Mouse (Mus musculus) 3T3-L1 (cell line): ENCODE results near the gene Caap1.

ENCODE experiments used
- DNase-seq: peaks from one replicate; pipeline ENCODE4 v3.0.0-alpha.2; 2015; ENCODE audit warnings: low read depth, low spot score

Gene Caap1

DNA sequence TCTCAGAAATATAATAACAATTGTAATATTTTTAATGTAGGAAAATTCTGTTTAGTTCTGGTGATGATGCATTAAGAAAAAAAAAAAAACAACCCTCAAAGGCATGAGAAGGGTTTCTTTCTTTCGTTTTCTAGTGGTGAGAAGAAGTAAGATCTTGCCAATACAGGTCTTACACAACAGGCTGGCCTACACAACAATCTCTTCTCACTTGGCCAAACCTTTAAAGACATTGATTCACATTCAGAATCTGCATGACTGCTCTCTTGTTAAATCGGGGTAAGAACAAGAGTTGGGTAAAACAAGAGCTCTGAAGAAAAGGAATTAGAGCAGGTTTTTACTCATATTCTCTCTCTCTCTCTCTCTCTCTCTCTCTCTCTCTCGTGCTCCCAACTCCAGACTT, 41.2 kb downstream of the Caap1 start:
- DNase-seq, result no peak

- no peak for DNase-seq
These were observed 79.7 kb downstream of the Caap1 start for GRCm38 (mm10) chr4:94476749-94477399.

DNA sequence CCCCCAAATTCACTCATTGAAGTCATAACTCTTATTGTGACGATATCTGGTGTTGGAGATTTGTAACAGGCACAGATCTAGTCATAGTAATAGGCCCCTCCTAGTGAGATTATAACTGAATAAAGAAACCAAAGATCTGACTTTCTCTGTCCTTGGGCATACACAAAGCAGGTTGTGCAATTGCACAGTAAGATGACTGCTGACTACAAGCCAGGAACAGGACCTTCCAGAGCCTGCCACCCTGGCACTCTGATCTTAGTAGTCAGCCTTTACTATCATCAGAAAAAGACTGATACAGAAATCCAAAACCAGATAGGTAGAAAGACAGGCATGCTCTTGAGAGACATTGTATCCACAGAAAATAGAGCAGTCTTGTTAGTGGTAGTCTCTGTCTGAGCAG, 83.3 kb downstream of the Caap1 start:
- DNase-seq, result no peak

- DNase-seq, result no peak
These were observed 97.2 kb downstream of the Caap1 start for GRCm38 (mm10) chr4:94459424-94459823.

DNA sequence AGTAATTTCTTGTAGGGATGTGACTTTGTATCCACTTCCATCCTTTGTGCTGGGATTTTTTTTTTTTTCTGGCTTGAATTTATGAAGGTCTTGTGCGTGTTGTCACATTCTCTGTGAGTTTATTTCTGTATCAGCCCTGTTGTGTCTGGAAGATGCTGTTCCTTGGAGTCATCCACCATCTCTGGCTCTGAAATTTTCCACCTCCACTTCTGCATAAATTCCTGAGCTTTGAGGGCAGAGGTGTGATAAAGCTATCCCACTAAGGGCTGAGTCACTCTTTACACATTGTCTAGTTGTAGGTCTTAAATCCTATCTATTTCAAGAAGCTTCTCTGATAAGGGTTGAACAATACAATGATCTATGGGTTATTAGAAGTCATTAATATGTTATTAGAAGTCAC, 101.7 kb downstream of the Caap1 start:
- DNase-seq, result no peak
